Mouse (Mus musculus) C3H10T1/2 (cell line): ENCODE measurements around the gene Tm4sf1. TPM values are rescaled to one million over a fixed set of nuclear protein-coding genes. Genes with fewer than 3 reads are reported as not detected.

Experiments
- polyA plus RNA-seq, 2 experiments: library from polyadenylated mRNA; unstranded; fragments of >200 nt; fragmentation: generic; extraction: Trizol; gene quantifications; one replicate each; pipeline ENCODE4 v1.2.1; 2012; ENCODE audit warnings: missing spikeins in 2 of 2

Gene Tm4sf1
- 100 to 1,000 TPM; 265 to 317 TPM for polyA plus RNA-seq

GRCm38 (mm10) chr3:57301921-57302539 lies at the start of gene Tm4sf1:
Gene Tm4sf1 (minus strand): TSS chr3:57301988.

Other genes starting within 250 kb of the Tm4sf1 start
- under 1 TPM; 0.06 to 0.13 TPM for gene Tm4sf4, start 123.3 kb upstream of the Tm4sf1 start, polyA plus RNA-seq